Mouse (Mus musculus): Measurements from ENCODE around the gene 4930595D18Rik. TPM values are rescaled to one million over a fixed set of nuclear protein-coding genes. Genes with fewer than 3 reads are reported as not detected.

4930595D18Rik gene
- polyA plus RNA-seq (2015; fragmentation: Nextera tagmentation; extraction: Ambion mirVana), result not detected in 2 replicates

DNA sequence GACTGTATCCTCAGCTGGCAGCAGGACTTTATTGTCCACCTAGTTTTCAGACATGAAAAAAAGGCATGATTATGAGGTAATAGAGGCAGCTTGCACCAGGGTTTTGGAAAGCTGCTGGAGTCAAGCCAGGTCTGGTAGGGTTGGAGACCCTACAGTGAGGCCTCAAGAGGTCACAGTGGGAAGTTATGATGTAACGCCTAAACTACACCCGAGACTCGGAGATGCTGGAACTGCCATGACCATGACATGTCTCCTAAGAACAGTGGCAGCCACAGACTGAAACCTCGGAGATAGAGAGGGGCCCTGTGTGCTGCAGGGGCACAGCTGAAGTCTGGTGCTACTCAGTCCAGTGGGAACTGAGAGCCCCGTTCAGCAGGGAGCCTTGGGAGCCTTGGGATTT lies at the start of gene 4930595D18Rik:
Gene 4930595D18Rik (minus strand): TSS at position 16 of the 400 bp plus-strand sequence.

DNA sequence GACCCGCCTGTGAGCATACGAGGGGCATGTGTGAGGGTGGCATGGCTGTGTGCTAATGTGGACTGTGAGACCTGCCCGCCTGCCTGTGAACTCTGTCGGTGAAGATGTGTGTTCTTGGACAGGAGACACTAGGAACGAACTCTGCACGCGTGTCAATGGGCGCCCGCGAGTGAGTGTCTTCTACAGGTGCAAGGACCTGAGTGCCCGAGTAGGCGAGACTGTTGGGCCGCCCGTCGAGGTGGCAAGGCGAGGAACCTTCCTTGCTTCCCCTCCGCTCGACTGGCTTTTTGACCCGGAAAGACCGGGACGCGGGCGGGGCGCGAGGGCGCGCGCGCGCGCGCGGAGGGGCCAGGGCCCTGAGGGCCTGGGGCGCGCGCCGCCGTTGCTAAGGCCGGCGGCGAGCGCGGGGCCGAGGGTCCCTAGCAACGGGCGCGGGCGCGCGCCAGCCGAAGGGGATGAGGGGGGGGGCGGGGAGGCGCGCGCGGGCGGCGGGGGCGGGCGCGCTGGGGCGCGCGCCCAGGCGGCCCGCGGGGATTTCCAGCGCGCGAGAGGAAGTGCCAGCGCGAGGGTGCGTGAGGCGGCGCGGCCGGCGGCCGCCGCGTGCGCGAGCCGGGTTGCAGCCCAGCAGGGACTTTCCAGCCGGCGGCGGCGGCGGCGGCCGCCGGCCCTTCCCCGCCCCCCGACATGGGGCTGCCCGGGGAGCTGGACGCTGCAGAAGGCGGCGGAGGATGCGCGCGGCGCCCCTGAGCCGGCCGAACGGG lies 18.3 kb downstream of the 4930595D18Rik start, which contains the start of gene Traf3:
Gene Traf3 (plus strand): TSS at position 540 of the 761 bp plus-strand sequence.

Other genes starting within 250 kb of the 4930595D18Rik start
- 17.8 and 23.6 TPM in 2 replicates for gene Ankrd9, start 205.5 kb downstream of the 4930595D18Rik start, polyA plus RNA-seq (2015; fragmentation: Nextera tagmentation; extraction: Ambion mirVana)
- gene Rcor1, start 145.1 kb downstream of the 4930595D18Rik start, polyA plus RNA-seq (2015; fragmentation: Nextera tagmentation; extraction: Ambion mirVana), result 5.1 and 6.0 TPM in 2 replicates
- gene Traf3, start 18.1 kb downstream of the 4930595D18Rik start, polyA plus RNA-seq (2015; fragmentation: Nextera tagmentation; extraction: Ambion mirVana), result 4.8 and 5.9 TPM in 2 replicates
- gene Amn, start 86.6 kb upstream of the 4930595D18Rik start, polyA plus RNA-seq (2015; fragmentation: Nextera tagmentation; extraction: Ambion mirVana), result 0.63 and 0.72 TPM in 2 replicates
- gene Cdc42bpb, start 193.2 kb upstream of the 4930595D18Rik start, polyA plus RNA-seq (2015; fragmentation: Nextera tagmentation; extraction: Ambion mirVana), result 27.2 and 27.5 TPM in 2 replicates
- gene Lbhd2, start 222.3 kb upstream of the 4930595D18Rik start, polyA plus RNA-seq (2015; fragmentation: Nextera tagmentation; extraction: Ambion mirVana), result 0.20 and 0.25 TPM in 2 replicates
- 5.6 and 7.1 TPM in 2 replicates for gene Exoc3l4, start 232.5 kb upstream of the 4930595D18Rik start, polyA plus RNA-seq (2015; fragmentation: Nextera tagmentation; extraction: Ambion mirVana)

Data from urinary bladder, postnatal 0 days (tissue).